Mouse (Mus musculus) CH12.LX (cell line): Measurements from ENCODE around the gene Usp7.

Experiments
- CTCF ChIP-seq, 2 experiments: IDR thresholded peaks in 1 of 2; conservative IDR thresholded peaks in 1 of 2; 2 replicates each; pipeline ENCODE4 v1.5.1; 2011 to 2012; ENCODE audit warnings: low read depth in 2 of 2, low read length in 2 of 2, improper control_type of control experiment in 1 of 2, inconsistent platforms in 1 of 2, mild to moderate bottlenecking in 1 of 2, moderate library complexity in 1 of 2
- EP300 ChIP-seq: IDR thresholded peaks from 2 replicates; pipeline ENCODE4 v1.6.1; 2011; ENCODE audit warnings: low read length, improper control_type of control experiment
- JUN ChIP-seq: IDR thresholded peaks from 2 replicates; pipeline ENCODE4 v1.6.1; 2011; ENCODE audit warnings: low read depth, mild to moderate bottlenecking, low read length, improper control_type of control experiment, moderate library complexity; ENCODE audit not compliant: insufficient read depth
- KAT2A ChIP-seq: IDR thresholded peaks from 2 replicates; pipeline ENCODE4 v1.6.1; 2012; ENCODE audit warnings: low read length, improper control_type of control experiment, inconsistent platforms; ENCODE audit not compliant: insufficient replicate concordance
- POLR2A ChIP-seq: IDR thresholded peaks from 2 replicates; pipeline ENCODE4 v1.6.1; 2011; ENCODE audit warnings: low read depth, mild to moderate bottlenecking, improper control_type of control experiment, low read length
- RAD21 ChIP-seq: IDR thresholded peaks from 2 replicates; pipeline ENCODE4 v1.6.1; 2011; ENCODE audit warnings: low read depth, mild to moderate bottlenecking, low read length, improper control_type of control experiment, moderate library complexity
- UBTF ChIP-seq: IDR thresholded peaks from 2 replicates; pipeline ENCODE4 v1.6.1; 2012; ENCODE audit warnings: low read depth, mild to moderate bottlenecking, inconsistent platforms, low read length, improper control_type of control experiment, moderate library complexity
- USF1 ChIP-seq: IDR thresholded peaks from 2 replicates; pipeline ENCODE4 v1.6.1; 2014; ENCODE audit warnings: low read depth, mild to moderate bottlenecking, inconsistent platforms, low read length, improper control_type of control experiment
- USF2 ChIP-seq: conservative IDR thresholded peaks from 2 replicates; pipeline ENCODE4 v1.6.1; 2011; ENCODE audit warnings: low read depth, low read length, improper control_type of control experiment

DNA sequence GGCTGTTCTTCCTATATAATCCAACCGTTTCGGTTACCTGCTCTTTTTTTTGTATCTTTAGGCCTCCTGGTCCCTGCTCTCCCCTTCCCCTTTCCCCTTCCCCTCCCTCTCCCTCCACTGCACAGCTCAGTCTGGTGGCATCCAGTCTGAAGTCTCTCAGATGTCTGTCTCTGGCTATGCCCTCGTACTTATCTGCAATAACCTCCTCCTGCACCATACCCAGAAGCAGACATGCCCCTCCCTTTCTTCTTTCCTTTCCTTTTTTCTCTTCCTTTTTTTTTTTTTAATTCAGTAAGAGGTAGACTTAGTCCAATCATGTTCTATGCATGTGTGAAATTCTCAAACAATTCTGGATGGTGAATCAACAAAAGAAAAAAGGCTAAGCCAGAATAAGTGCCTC lies 48.1 kb downstream of the Usp7 start:
- TF ChIP-seq USF2 (no peak), CTCF (conservative IDR thresholded peaks at IDR 0.05 in 1 of 2, IDR thresholded peaks at IDR 0.05 in 1 of 2; ENCODE audit: low read depth in 2 of 2, low read length in 2 of 2) (no peak), POLR2A (no peak), EP300 (no peak), KAT2A (no peak), USF1 (no peak), JUN (no peak), UBTF (no peak), RAD21 (no peak)
